Mouse (Mus musculus) cerebellum, postnatal 25 days (tissue): Measurements from ENCODE around the gene Tiam1.

Source experiments
- DNase-seq, 2 experiments: peaks; one replicate each; pipeline ENCODE4 v3.0.0; 2021; ENCODE audit warnings: mixed read lengths in 2 of 2

Tiam1 gene

GRCm38 (mm10) chr16:90045611-90046010 lies 98.0 kb downstream of the Tiam1 start:
- DNase-seq: no peak

DNA sequence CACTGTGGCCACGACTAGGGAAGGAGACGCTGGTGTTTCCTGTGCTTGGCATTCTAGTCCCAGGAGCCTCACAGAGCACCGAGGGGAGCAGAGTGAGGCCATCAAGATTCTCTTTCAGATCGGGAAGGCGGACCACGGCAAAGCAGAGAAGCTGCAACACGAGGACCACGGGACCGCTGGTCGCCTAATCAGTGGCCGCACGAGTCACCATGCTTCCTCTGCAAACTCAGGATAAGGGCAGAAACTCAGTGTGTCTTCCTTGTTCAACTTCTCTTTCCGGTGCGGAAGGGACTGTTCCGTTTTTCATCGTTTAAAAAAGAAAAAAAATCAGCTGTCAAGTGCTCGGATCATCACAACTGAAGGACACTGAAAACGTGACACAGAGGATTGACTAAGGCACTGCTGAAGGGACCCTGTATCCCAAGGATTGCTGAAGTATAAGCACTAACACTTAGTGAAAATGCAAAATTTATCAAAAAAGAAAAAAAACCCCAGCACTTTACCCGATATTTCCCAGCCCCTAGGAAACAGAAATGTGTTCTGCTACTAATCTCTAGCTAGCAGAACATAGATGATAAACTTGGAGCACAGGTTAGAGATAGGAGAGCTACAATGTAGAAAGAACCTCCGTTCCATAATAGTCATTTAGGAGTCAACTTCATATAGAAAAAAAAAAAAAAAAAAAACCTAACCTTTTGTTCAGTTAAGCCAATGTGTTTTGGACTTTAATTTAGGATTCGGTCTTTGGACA lies 99.4 kb downstream of the Tiam1 start:
- DNase-seq: no peak

DNA sequence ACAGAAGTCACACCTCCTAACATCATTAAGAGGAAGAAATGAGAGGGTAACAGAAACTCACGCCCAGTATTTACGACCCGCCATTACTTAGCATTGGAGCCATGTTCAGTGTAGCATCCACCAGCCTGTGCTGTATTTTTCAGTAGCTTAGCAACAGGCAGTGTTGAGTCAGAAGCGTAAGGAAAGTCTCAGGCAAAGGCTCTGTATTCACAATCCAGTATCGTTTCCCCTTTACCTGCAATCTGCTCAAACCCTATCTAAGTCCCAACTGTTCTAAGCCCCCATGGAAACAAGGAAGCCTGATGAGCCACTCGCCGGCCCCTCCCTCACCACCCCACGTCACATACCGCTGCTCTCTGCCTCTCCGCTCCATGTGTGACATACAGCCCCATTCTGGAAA lies 100.7 kb downstream of the Tiam1 start:
- DNase-seq: no peak

GRCm38 (mm10) chr16:90042386-90042785 lies 101.2 kb downstream of the Tiam1 start:
- no peak for DNase-seq

- no peak for DNase-seq
Measured at GRCm38 (mm10) chr16:90040771-90041364, 102.7 kb downstream of the Tiam1 start.

DNA sequence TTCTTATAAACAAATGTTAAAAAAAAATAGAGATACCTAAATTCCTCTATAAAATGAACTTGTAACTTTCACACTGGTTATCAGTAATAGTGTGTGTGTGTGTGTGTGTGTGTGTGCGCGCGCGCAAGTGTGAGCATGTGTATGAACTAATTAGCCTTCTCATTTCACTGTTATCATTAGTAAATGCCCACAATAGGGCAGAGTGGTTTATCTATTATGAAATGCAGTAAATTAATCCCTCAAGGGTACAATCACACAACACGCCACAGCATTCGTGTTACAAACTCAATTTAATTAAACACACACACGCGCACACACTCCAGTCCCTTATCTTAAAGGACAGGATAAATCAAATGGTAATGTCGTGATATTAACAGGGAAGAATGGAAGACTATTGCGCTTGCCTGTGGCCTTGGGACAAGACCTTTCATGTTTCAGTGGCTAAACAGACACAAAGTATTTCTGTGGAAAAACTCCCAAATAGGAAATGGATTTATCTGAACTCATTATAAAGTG lies 107.9 kb downstream of the Tiam1 start:
- DNase-seq: no peak

- DNase-seq: no peak
Measured at GRCm38 (mm10) chr16:90030355-90030754, 113.2 kb downstream of the Tiam1 start.

DNA sequence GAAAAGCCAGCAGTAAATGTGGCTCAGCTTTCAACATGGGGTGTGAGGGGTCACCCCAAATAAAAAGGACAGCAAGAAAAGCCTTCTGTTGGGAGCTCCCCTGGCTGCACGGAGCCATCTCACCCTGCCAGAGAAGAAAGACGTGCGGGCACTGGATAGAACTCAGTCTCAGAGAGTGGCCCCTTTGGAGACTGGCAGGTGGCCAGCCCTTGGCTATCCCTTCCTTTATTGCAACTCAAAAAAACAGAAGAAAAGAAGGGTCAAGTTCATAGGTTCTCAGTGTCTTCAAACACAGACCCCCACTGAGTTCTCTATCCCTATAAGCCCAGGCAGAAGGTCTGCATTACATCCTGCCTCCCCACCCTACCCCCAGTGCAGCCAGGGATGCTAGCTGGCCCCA lies 115.7 kb downstream of the Tiam1 start:
- peak; percentile 46 to 67 for DNase-seq

DNA sequence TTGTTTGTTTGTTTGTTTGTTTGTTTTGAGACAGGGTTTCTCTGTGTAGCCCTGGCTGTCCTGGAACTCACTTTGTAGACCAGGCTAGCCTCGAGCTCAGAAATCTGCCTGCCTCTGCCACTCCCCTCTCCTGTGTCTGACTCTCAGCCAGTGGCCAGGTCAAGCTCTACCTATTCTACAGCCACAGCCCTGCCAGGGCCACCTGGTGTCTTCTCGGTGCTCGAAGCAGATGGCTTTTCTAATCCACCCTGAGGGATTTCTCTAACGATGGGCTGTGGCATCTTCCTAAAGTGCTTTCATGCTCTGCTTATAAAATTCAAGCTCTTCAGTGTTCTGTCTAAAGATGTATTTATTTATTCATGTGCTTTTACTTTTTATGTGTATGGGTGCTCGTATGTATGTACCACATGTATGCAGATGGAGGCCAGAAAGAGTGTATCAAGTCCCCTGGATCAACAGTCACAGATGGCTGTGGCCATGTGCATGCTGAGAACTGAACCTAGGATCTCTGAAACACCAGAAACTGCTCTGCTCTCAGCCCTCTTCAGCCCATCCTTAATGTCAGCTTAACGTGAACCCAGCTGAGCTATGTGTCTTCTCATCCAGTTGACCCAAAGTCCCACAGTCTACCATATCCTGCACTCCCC lies 117.9 kb downstream of the Tiam1 start:
- DNase-seq: peak; percentile 69 to 78

DNA sequence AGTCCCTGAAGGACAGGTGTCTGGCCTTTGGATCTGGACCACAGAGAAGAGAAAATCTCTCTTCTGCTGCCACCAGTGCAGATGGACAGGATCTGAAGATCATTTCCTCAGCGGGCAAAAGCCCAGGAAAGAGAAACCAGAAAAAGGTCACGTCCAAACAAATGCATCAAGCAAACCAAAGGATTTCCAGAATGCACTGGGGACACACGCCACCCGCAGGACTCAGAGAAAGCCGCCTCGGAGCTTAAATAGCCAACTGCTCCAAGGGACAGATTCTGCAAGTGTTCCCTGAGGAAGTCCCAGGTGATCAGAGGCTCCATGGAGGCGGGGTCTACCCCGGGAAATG lies 119.9 kb downstream of the Tiam1 start:
- DNase-seq: peak; percentile 84 to 88

DNA sequence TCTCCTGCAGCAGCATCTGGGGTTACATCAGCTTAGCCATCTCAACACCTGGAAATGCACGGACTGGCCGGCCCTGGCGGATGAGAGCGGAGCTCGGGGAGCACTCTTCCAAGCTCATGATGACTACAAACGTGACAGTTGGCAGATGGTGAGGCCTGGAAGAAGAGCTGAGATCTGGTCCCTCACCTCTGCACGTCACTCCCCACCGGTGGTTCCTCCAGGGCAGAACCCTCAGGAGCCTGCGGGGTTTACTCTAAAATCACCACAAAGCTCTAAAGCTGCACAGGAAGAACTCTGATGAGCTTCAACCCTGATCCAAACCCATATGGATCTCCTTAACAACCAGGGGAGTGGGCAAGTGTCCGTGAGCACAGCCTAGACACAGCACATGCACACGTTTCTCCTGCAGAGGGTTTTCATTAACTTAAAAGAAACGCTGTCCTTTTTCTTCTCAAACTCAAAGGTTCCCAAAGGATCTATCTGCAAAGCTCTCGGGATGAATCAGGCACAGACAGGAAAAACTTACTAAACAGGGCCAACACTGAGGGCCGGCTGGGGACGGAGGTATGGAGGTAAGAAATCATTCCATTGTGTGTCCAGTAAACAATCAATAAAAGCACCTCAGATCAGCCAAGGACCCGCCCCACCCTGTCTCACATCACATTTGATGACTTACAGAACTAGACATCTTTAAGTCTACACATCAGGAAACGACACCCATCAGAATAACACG lies 120.5 kb downstream of the Tiam1 start:
- DNase-seq: peak; percentile 59 to 61

DNA sequence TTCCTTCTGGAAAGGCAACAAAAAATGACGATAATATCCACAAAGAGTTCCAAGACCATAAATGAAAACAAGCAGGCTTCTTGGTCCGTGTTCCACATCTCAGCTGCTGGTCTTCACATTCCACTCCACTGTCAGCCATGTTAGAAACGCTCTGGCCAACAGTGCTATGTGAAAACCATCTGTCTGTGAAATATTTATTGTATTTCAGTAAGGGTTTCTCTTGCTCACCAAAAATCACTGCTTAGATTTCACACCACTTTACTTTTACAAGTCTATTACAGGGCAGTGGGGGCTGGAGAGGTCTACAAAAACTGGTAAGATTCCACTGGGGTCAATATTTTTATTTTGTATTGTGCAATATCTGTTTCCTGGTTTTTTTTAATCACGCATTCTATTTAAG lies 127.5 kb downstream of the Tiam1 start:
- DNase-seq: no peak

DNA sequence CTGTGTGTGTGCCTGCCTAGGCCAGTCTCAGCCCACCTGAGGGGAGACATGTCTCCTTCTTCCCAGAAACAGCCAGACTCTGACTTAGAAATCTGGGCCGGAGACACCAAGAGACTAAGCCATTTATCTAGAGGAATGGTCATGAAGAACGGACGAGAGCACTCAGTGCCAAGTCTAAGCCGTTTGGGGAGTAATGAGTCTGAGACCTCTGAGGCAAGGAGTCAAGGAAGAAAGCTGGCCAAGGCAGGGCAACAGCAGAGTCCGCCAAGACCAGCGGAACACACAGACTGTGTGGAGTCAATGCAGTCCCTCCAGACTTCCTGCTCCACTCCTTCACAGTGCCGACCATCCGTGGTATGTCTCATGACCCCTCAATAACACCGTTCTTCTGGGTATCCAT lies 129.0 kb downstream of the Tiam1 start:
- peak in 1 of 2 experiments; percentile 27 for DNase-seq

DNA sequence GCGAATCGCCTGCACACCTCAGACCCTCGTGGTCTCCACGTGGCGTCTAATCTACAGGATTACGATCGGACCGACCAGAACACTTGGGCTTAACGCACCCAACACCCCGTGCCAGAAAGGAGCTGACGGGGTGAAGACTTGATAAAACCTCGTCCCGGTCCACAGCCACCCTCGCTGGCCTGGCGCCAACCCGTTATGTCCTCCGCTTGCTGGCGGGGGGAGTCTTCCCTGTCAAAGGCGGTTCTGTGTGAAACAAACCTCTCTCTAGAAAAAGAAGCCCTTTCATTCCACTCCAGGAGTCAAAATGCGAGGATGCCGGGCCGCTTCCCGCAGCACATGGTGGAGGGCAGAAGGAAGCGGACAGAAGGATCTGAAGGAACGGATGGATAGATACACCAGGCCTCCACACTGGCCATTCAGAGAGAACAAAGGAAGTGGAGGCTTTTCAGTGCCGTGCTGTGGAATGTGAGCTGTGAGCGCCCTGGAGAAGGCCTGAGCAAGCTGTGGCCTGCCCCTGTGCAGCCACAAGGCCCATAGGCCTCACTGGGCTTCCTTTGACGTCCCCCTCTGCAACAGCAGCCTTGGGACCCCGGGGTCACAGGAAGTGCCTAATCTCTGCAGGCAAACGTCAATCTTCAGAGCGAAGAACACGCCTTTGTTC lies 131.9 kb downstream of the Tiam1 start:
- peak in 1 of 2 experiments; percentile 54 for DNase-seq

GRCm38 (mm10) chr16:90008504-90008903 lies 135.1 kb downstream of the Tiam1 start:
- DNase-seq: peak in 1 of 2 experiments; percentile 11

GRCm38 (mm10) chr16:90007391-90007977 lies 136.1 kb downstream of the Tiam1 start:
- no peak for DNase-seq

DNA sequence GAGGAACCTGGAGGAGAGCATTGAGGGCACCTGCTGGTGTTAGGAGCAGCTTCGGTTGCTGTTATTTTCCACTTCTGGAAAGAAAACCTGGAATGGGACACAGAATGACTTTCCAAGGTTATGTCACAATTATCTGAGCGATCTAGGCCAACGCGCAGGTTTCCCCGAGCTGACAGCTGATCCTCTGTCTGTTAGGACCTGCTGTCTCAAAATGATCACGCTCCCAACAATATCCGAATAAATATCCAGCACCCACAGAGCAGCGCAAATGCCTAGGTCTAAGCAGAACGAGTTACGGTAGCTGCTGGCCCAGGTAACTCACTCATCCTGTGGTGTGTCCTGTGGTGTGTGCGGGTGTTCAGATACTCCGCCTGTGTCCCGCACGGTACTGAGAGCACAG lies 140.0 kb downstream of the Tiam1 start:
- peak; percentile 45 to 48 for DNase-seq

- DNase-seq: peak in 1 of 2 experiments; percentile 25
Measured at GRCm38 (mm10) chr16:89995155-89995554, 148.4 kb downstream of the Tiam1 start.

DNA sequence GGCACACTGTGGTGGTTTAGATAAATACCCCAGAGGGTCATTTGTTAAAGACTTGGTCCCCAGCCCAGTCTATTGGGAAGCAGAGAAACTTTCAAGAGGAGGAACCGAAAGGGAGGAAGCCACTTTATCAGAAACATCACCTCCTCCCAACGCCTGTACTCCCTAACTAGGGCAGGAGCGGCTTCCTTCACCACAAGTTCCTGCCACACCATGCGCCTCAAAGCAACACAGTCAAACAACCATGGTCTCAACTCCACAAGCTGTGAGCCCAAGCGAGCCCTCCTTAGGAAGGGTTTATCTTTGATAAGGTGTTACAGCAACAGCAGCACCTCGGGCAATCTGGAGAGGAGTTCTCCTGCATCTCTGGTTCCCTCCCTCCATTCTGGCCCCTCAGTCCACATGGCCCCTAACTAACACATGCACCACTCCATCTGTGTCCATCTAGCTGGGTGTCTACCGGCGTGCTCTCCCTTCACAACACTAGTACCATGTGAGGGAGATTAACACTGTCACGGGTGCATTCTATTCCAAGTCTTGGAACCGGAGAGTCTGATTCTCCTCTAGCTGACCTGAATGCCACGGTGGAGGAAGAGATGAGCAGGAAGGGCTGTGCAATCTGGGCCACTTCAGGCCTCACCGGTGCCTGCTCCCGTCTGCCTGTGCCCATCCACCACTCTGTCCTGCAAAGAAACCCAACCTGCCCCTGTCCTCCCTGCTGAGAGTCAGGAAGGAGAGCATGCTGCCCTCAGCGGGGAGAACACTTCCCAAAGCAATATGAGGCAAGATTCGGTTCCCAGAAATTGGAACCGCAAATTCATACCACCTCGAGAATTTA lies 149.4 kb downstream of the Tiam1 start:
- peak; percentile 82 to 86 for DNase-seq

GRCm38 (mm10) chr16:89993506-89993905 lies 150.1 kb downstream of the Tiam1 start:
- DNase-seq: no peak

DNA sequence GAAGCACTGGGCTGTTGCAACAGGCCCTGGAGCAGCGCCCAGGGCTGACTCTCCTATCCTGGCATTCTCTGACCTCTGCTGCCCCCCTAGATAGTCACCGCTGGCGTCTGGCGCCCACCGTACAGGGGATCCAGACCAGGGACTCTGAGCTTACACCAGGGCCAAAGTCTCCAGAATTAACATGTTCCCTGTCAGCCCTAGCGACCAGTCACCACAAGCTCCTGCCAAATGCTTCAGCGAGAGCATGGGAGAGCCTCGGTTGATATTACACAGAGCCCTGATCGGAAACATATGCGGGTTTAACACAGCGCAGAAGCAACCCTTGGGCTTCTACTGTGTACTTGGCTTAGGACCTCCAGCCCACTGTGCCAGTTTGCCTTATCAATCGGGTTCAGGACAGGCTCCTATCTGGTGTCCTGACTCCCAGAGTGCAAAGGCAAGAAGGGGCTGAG lies 151.8 kb downstream of the Tiam1 start:
- DNase-seq: peak; percentile 51 to 58
